Mouse (Mus musculus): ENCODE measurements around the gene Gm11634. TPM values are rescaled to one million over a fixed set of nuclear protein-coding genes. Genes with fewer than 3 reads are reported as not detected.
"Not testable (repeated sequence)": the region's sequence is repeated elsewhere in the genome, so short reads cannot be mapped to it uniquely, and the experiment has no call there.

The Gm11634 gene
- polyA plus RNA-seq, 1 experiment from 2014 or later: not detected

DNA sequence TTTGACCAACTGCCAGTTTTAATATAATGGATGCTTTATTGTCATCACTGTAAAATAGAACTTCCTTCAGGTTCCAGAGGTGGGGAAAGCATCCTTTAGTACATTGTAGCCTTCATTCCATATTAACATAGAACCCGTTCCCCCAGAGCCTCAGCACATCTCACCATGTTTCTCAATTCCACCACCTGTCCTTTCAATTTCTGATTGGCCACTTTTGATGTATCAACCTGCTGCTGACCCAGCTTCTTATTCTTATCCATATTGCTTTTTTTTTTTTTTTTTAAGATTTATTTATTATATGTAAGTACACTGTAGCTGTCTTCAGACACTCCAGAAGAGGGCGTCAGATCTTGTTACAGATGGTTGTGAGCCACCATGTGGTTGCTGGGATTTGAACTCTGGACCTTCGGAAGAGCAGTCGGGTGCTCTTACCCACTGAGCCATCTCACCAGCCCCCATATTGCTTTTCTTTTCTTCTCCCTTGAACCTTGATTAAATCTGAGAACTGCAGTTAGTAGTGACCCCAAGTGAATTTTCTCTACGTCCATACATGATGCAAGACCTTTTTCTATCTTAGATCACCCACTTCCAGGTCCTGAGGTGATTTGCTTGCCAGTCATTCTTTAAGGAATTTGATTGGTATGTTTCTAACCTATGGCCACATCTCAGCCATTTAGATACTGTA lies 29.8 kb upstream of the Gm11634 start:
- ATAC-seq (ENCODE audit: insufficient number of reproducible peaks, low FRiP score, low TSS enrichment, low read depth); H3K36me3 ChIP-seq; H3K9ac ChIP-seq; H3K27me3 ChIP-seq; H3K4me1 ChIP-seq; H3K9me3 ChIP-seq; H3K27ac ChIP-seq: not testable (repeated sequence)
- H3K4me3 ChIP-seq: peak overlapping the region; percentile 54
- H3K4me2 ChIP-seq: peak overlapping the region; percentile 64; the same call in 1 of the 2 replicates
- 68% methylated on average over 4 of the region's 5 CpGs for WGBS

DNA sequence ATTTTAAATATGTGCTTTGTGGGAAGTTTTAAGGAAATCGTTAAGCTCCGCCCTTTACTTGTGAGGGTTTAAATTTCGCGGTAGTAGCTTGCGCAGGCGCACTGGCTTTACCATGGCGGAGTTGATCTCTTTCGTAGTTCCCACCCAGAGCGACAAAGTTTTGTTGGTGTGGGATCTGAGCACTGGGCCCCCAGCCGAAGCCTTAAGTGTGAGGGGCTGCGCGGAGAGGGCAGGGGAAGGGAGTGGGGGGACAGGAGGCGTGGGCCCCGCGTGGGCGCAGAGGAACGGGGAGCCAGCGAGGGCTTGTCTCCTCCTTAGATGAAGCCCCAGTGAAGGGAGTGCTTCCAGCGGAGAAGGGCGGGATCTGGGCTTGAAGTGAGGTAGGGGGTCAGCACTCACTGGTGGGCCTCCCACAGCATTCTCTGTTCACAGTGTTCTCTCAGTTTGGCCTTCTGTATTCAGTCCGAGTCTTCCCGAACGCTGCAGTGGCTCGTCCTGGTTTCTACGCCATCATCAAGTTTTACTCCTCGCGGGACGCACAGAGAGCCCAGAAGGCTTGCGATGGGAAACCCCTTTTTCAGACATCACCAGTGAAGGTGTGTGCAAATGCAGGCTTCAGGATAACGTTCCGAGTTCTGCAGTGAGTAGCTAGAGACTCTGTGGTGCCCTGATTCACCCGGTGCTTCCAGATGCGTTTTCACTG lies 29.0 kb upstream of the Gm11634 start:
- Histone ChIP-seq H3K4me2 (peak overlapping the region; percentile 64), H3K27ac (peak overlapping the region; percentile 99), H3K4me3 (peak overlapping the region; percentile 54), H3K36me3 (0 out of 2 replicates have a peak, but pooled peaks cover 6% of the 10 kb centered on the region), H3K4me1 (0 out of 2 replicates have a peak, but pooled peaks cover 5% of the 10 kb centered on the region), H3K9me3 (no peaks in the 10 kb centered on the region), H3K27me3 (no peaks in the 10 kb centered on the region), H3K9ac (peak overlapping the region; percentile 58)
- no peak; the same call in 1 of the 2 replicates for ATAC-seq (ENCODE audit: insufficient number of reproducible peaks, low FRiP score, low TSS enrichment, low read depth)
- under 1% methylated on average over 33 of the region's 33 CpGs for WGBS

DNA sequence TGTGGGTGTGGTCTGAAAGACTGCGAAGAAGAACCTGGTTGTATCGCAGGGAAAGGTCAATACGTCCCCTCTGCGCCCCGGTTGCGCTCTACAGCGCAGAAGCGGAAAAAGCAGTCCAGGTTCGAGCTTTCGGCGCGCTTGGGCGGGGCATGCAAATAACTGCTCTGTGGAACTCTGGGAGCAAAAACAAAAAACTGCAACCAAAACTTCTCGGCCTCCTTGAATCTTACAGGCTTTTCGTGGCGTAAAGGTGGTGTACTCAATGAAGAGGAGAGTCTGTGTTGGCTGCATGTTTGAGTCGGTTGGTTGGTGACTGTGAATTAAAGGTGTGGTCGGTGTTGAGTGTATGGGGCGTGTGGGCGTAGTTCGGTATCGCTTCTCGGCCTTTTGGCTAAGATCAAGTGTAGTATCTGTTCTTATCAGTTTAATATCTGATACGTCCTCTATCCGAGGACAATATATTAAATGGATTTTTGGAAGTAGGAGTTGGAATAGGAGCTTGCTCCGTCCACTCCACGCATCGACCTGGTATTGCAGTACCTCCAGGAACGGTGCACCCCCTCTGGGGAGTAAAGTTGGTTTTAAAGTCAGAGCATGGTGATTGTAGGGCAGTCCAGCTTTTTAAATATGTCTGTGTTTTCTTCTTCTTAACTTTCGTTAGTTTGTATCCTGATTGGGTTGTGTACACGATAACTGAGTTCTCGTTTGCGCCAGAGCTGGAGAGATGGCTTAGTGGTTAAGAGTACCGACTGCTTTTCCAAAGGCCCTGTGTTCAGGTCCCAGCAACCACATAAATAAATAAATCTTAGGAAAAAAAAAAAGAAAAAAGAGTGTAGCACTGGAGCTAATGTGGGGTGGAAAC lies 28.2 kb upstream of the Gm11634 start, which contains the start of gene Rdm1:
Gene Rdm1, plus strand, starts transcription at position 201 of the 862 bp plus-strand sequence.
- Histone ChIP-seq H3K9me3 (no peaks in the 10 kb centered on the region), H3K27me3 (no peaks in the 10 kb centered on the region), H3K36me3 (0 out of 2 replicates have a peak, but pooled peaks cover 3% of the 10 kb centered on the region), H3K4me1 (0 out of 2 replicates have a peak, but pooled peaks cover 5% of the 10 kb centered on the region), H3K9ac (peak within 1 kb of the TSS; percentile 58), H3K27ac (peak within 1 kb of the TSS; percentile 99), H3K4me2 (peak within 1 kb of the TSS; percentile 64), H3K4me3 (peak within 1 kb of the TSS; percentile 54)
- under 1% methylated on average over 34 of the region's 34 CpGs for WGBS
- peak; percentile 91 for ATAC-seq (ENCODE audit: insufficient number of reproducible peaks, low FRiP score, low TSS enrichment, low read depth)

DNA sequence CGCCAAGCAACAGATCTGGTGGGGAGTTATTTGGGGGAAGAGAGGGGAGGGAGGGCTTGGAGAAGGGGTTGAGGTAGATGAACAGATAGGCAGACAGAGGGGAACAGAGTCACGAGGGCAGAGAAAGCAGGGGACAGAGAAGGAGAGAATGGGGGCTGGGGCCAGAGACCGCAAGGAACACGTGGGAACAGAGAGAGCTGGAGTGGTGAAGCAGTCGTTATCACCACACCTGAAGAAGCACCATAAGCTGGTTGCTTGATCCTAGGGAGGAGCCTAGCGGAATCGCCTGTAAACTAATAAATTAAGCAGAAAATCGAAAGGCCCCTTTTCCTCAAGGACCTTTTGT lies 27.6 kb upstream of the Gm11634 start:
- Histone ChIP-seq H3K9ac (peak overlapping the region; percentile 26; the same call in 1 of the 2 replicates), H3K4me1 (0 out of 2 replicates have a peak, but pooled peaks cover 5% of the 10 kb centered on the region), H3K4me2 (peak overlapping the region; percentile 64), H3K4me3 (peak overlapping the region; percentile 54), H3K9me3 (no peaks in the 10 kb centered on the region), H3K36me3 (0 out of 2 replicates have a peak, but pooled peaks cover 3% of the 10 kb centered on the region), H3K27ac (peak overlapping the region; percentile 99), H3K27me3 (no peaks in the 10 kb centered on the region)
- WGBS: 4% methylated on average over 8 of the region's 8 CpGs
- ATAC-seq (ENCODE audit: insufficient number of reproducible peaks, low FRiP score, low TSS enrichment, low read depth): no peak

DNA sequence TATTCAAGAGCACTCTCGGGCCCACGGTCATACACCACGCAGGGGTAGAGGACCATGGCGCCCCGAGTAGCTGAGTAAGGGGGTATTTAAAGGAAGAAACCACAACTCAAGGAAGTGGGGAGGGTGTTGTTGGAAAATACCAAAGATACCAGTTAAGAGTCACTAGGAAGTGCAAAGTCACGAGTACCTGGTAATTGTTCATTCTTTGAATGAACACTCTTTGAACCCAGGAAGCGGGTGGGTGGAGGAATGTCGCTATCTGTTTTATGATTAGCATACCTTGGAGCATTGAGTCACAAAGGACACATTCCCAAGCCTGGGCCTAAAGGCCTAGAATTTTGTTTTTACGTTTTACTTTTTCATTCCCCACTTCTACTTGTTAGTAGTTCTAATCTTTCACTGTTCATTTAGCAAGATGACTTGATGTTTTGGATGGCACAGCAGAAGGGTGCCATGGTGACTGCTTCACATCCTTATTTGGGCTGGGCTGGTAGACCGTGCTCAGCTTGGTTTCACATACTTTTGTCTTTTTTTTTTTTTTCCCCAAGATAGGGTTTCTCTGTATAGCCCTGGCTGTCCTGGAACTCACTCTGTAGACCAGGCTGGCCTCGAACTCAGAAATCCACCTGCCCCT lies 21.1 kb upstream of the Gm11634 start:
- H3K27ac ChIP-seq; ATAC-seq (ENCODE audit: insufficient number of reproducible peaks, low FRiP score, low TSS enrichment, low read depth); H3K36me3 ChIP-seq; H3K4me2 ChIP-seq; H3K9ac ChIP-seq; H3K4me3 ChIP-seq; H3K27me3 ChIP-seq; H3K9me3 ChIP-seq: not testable (repeated sequence)
- 79% methylated on average over 11 of the region's 11 CpGs for WGBS
- H3K4me1 ChIP-seq: peaks cover 14% of the 10 kb centered on the region

DNA sequence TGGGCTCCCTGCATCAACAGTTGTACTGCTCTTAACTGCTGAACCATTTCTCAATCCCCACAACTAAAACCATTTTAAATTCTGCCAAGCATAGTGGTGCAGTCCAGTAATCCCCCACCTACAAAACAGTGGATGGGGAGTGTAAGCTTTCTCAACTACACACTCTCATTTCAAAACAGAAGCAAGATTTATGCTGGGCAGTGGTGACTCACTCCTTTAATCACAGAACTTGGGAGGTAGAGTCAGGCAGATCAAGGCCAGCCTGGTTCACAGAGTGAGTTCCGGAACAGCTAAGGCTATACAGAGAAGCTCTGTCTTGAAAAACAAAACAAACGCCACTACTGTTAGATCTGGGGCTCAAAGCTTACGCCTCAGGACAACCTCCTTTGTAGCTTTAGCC lies 19.5 kb upstream of the Gm11634 start:
- Histone ChIP-seq H3K9ac (no peak overlapping the region), H3K4me1 (peaks cover 14% of the 10 kb centered on the region), H3K4me3 (no peak overlapping the region), H3K27ac (0 out of 2 replicates have a peak overlapping the region, but pooled peaks have one; percentile 33), H3K9me3 (no peaks in the 10 kb centered on the region), H3K4me2 (no peak overlapping the region), H3K36me3 (no peaks in the 10 kb centered on the region), H3K27me3 (no peaks in the 10 kb centered on the region)
- 88% methylated on average over 3 of the region's 3 CpGs for WGBS
- no peak for ATAC-seq (ENCODE audit: insufficient number of reproducible peaks, low FRiP score, low TSS enrichment, low read depth)

DNA sequence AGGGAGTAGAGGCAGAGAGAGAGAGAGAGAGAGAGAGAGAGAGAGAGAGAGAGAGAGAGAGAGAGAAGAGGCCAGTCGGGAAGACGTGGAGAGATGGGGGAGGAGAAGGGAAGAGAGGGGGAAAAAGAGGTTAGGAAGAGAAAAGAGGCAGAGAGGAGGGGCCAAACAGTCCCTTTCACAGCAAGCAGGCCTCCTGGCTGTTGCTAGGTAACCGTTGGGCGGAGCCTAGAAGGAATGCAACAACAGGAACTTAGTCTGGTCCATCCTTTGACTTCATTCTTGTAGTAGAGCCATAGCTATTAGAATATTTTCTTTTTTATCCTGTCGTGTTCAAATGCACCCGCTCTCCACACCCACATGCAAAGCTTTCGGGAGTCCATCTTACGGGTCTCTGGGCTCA lies 18.8 kb upstream of the Gm11634 start:
- 10% methylated on average over 8 of the region's 8 CpGs for WGBS
- H3K4me1 ChIP-seq: peaks cover 14% of the 10 kb centered on the region
- H3K36me3 ChIP-seq: no peaks in the 10 kb centered on the region
- H3K4me3 ChIP-seq: no peak overlapping the region
- no peaks in the 10 kb centered on the region for H3K27me3 ChIP-seq
- no peak overlapping the region for H3K4me2 ChIP-seq
- H3K9ac ChIP-seq: no peak overlapping the region
- ATAC-seq (ENCODE audit: insufficient number of reproducible peaks, low FRiP score, low TSS enrichment, low read depth): no peak
- no peak overlapping the region for H3K27ac ChIP-seq
- no peaks in the 10 kb centered on the region for H3K9me3 ChIP-seq

DNA sequence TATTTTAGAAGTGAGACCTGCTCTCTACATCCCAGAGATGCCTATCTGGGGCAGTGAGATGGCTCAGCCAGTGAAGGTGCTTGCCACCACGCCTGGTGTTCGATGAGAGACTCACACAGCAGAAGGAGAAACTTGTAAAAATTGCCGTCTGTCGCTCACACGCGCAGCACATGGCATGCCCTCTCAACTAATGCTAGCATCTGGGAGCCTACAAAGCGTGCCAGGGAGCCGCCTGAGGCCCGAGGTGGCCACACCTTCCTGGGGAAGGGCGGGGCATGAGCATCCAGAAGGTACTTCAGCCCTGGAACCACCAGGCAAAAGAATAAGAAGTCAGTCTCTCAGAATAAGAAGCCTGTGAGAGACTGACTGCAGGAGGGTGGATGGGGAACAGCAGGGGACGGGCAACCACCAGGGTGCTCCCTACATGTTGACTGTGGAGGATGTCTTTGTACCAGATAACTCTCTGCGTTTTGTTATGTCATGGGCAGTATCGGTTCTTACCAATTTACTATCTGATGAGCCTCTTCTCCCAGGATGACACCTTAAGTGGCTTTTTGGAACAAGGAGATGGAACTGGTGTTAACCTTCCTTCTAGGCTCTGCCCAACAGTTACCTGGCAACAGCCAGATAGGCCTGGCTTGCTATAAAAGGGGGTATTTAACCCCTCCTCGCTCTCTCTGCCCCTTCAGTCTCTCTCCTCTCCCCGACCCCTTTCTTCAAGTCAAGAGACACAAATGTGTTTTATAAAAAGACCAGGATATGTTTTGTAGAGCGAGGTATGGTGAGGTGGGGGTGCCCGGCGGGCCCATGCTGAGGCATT lies 18.1 kb upstream of the Gm11634 start:
- H3K4me3 ChIP-seq: no peak overlapping the region
- H3K9ac ChIP-seq: no peak overlapping the region
- H3K27ac ChIP-seq: no peak overlapping the region
- H3K27me3 ChIP-seq: no peaks in the 10 kb centered on the region
- H3K9me3 ChIP-seq: no peaks in the 10 kb centered on the region
- WGBS: 18% methylated on average over 18 of the region's 18 CpGs
- no peaks in the 10 kb centered on the region for H3K36me3 ChIP-seq
- peaks cover 14% of the 10 kb centered on the region for H3K4me1 ChIP-seq
- ATAC-seq (ENCODE audit: insufficient number of reproducible peaks, low FRiP score, low TSS enrichment, low read depth): no peak
- no peak overlapping the region for H3K4me2 ChIP-seq

DNA sequence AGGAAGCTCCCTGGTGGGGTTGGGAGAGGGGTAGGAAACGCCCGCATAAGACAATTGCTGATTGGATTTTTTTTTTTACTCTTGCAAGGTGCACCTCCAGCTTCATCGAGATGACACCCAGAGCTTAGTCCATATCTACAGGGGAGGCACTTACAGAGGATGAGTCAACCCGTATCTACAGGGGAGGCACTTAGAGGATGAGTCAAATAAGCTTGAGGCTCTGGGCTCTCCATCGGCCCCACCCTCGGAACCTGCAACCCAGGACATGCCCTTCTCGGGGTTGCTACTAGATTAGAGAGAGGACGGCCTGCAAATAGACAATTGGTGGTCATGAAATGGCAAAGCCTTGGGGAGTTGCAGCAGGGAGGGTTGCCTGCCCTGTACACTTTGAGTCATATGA lies 17.0 kb upstream of the Gm11634 start:
- Histone ChIP-seq H3K4me1 (peaks cover 14% of the 10 kb centered on the region), H3K9ac (no peak overlapping the region), H3K27me3 (no peaks in the 10 kb centered on the region), H3K9me3 (no peaks in the 10 kb centered on the region), H3K4me2 (no peak overlapping the region), H3K36me3 (no peaks in the 10 kb centered on the region), H3K4me3 (no peak overlapping the region), H3K27ac (no peak overlapping the region)
- no peak for ATAC-seq (ENCODE audit: insufficient number of reproducible peaks, low FRiP score, low TSS enrichment, low read depth)
- WGBS: 86% methylated on average over 8 of the region's 8 CpGs

DNA sequence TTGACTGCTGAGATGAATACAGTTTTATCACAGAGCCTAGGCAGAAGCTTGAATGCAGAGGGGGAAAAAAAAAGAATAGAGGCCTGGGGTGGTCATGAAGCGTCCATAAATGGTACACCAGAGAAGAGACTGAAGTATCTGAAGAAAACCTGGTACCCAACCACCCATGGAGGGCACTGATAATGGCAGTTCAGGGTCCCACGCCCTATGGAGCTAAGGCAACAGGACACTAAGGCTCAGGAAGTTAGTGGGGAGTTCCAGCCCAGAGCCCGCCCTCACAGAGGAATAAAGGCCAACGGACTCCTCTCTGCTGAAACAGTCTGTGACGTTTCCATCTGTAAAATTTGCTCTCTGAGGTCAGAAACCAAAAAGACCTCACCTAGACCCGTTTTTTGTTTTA lies 16.3 kb upstream of the Gm11634 start:
- H3K36me3 ChIP-seq: no peaks in the 10 kb centered on the region
- no peaks in the 10 kb centered on the region for H3K9me3 ChIP-seq
- 76% methylated on average over 6 of the region's 6 CpGs for WGBS
- no peak overlapping the region for H3K9ac ChIP-seq
- no peaks in the 10 kb centered on the region for H3K27me3 ChIP-seq
- no peak for ATAC-seq (ENCODE audit: insufficient number of reproducible peaks, low FRiP score, low TSS enrichment, low read depth)
- H3K4me1 ChIP-seq: peaks cover 14% of the 10 kb centered on the region
- no peak overlapping the region for H3K4me3 ChIP-seq
- no peak overlapping the region for H3K27ac ChIP-seq
- H3K4me2 ChIP-seq: no peak overlapping the region

DNA sequence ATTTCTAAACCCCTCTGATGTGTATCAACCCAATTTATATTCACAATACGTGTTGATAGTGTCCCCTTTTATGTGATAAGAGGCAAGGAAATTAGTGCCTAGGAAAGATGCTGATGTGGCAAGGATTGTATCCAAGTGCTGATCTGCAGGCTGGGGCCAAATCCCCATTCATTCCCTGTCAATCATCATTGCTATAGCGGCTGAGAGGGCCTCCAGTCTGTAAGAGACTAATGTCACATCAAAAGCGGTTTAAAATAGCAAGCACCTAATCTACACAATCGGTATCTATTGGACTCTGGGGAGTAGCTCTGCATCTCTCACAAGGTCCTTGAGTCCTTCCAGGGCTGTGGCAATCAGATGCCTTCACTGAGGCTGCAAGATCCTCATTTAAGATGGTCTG lies 15.1 kb upstream of the Gm11634 start:
- H3K9ac ChIP-seq: no peak overlapping the region
- H3K4me3 ChIP-seq: no peak overlapping the region
- H3K4me1 ChIP-seq: peaks cover 14% of the 10 kb centered on the region
- H3K27ac ChIP-seq: no peak overlapping the region
- H3K36me3 ChIP-seq: no peaks in the 10 kb centered on the region
- no peaks in the 10 kb centered on the region for H3K9me3 ChIP-seq
- no peak for ATAC-seq (ENCODE audit: insufficient number of reproducible peaks, low FRiP score, low TSS enrichment, low read depth)
- no peaks in the 10 kb centered on the region for H3K27me3 ChIP-seq
- 75% methylated on average over 4 of the region's 4 CpGs for whole genome bisulfite sequencing
- H3K4me2 ChIP-seq: no peak overlapping the region
